Mouse (Mus musculus) embryonic stem cell, embryonic (primary cell): ENCODE results near the gene Rabl3.

ENCODE experiments used
- CTCF ChIA-PET, 4 experiments: fragments of 300-600 bp in 2 of 4; fragments of 350-600 bp in 2 of 4; sonication (Branson Sonifier 250); formaldehyde crosslinking; loops; one replicate each; lab custom pipeline; 2022; ENCODE audit warnings: inconsistent platforms in 2 of 4; lab: Charles Lee
- POLR2A ChIA-PET, 4 experiments: fragments of 300-600 bp in 2 of 4; fragments of 350-600 bp in 2 of 4; sonication (Branson Sonifier 250); formaldehyde crosslinking; loops; one replicate each; lab custom pipeline; 2022; ENCODE audit warnings: antibody characterized with exemption in 4 of 4, inconsistent platforms in 1 of 4; lab: Charles Lee

Gene Rabl3

DNA sequence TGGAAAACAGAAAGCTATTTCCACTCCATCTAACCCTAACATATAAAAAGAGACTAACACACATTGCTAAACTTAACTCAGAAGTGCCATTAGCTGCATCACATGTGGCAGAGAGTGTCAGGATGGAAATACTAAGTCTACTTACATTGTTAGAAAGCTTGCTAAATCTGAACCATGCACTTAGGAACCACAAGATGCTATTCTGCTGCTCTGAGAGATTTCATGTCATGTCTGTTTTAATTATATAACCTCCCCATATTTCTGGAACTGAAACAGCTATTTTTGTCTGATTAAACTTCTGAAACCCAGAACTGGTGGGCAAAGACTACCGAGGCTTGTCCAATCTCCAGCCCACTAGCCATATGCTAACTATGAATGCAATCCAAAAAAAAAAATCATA, 7.6 kb upstream of the Rabl3 start:
- POLR2A ChIA-PET = interaction anchor here in 1 of 4 experiments (0.6 to 0.7 kb wide), 4 partner anchors 12 to 633 kb away, joined by 3 to 5 read pairs (median 4); no protein-coding TSS in a partner anchor
- CTCF ChIA-PET = no interaction called here

- CTCF ChIA-PET = interaction anchor here in 2 of 4 experiments (0.6 to 1.2 kb wide), 2 partner anchors 149 to 240 kb away, joined by 3 read pairs; no protein-coding TSS in a partner anchor
- POLR2A ChIA-PET = interaction anchor here in 1 of 4 experiments (0.6 to 1.2 kb wide), 4 partner anchors 13 to 1449 kb away, joined by 3 to 4 read pairs (median 3); no protein-coding TSS in a partner anchor
These were observed 6.2 kb upstream of the Rabl3 start for GRCm38 (mm10) chr16:37533369-37534068.

- ChIA-PET POLR2A (interaction anchor here (0.5 to 3.8 kb wide), 53 partner anchors 9 to 818 kb away, joined by 3 to 28 read pairs (median 5); partner anchors contain the start of genes Gsk3b (in 2 of the 4), Hgd (in 1 of the 4), Lrrc58 (in 1 of the 4) and Stxbp5l (in 1 of the 4)), CTCF (interaction anchor here in 2 of 4 experiments (0.7 to 1.0 kb wide), 2 partner anchors 105 to 145 kb away, joined by 3 to 7 read pairs; no protein-coding TSS in a partner anchor)
These were observed 460 bp upstream of the Rabl3 start for GRCm38 (mm10) chr16:37539240-37539610.

- POLR2A ChIA-PET = interaction anchor here in 3 of 4 experiments (0.7 to 3.8 kb wide), 24 partner anchors 8 to 547 kb away, joined by 3 to 28 read pairs (median 5); partner anchors contain the start of genes Gsk3b (in 1 of the 3), Hgd (in 1 of the 3) and Stxbp5l (in 1 of the 3)
- CTCF ChIA-PET = interaction anchor here in 1 of 4 experiments (0.6 kb wide), 1 partner anchor 11 kb away, joined by 3 read pairs; no protein-coding TSS in a partner anchor
These were observed 1.1 kb downstream of the Rabl3 start for GRCm38 (mm10) chr16:37540776-37541175.

DNA sequence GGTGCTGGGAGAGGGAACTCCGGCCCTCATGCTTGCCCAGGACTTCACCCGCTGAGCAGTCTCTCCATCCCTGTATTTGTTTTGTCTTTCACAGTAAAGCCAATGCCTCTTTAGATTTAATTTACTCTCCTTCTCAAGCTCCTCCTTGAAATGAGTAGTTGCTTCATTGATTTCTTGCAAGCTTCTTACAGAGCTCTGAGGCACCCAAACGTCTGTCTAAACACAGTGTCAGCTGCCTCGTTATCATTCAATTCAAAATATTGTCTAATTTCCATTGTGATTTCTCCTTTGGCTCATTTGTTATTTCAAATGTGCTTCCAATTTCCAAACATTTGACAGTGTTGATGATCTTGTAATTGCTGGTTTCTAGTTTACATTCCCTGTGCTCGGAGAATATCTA, 6.6 kb downstream of the Rabl3 start:
- POLR2A ChIA-PET = interaction anchor here in 2 of 4 experiments (0.9 to 1.1 kb wide), 2 partner anchors 8 to 299 kb away, joined by 3 read pairs; no protein-coding TSS in a partner anchor
- CTCF ChIA-PET = interaction anchor here in 1 of 4 experiments (0.5 kb wide), 1 partner anchor 33 kb away, joined by 3 read pairs; no protein-coding TSS in a partner anchor

DNA sequence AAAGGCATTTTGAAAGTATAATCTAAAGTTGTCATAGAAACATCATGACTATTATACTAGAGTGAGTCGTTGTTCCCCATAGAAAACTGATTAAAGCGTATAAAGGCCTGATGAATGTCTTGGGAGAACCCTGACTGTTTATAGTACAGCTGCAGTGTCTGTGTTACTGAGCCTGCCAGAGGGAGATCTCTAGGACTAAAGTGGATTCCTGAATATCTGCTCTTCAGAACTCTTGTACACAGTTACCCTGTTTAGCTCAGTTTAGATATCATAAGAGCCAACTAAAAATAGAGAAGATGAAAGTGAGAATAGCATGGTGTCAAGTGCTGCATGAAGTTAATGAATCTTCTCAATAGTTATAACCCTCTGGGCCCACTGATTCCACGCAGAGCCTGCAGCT, 10.6 kb downstream of the Rabl3 start:
- ChIA-PET CTCF (no interaction called here), POLR2A (interaction anchor here in 3 of 4 experiments (0.7 to 1.8 kb wide), 3 partner anchors 10 to 119 kb away, joined by 4 to 11 read pairs (median 7); partner anchors contain the start of genes Rabl3 (in 2 of the 3) and Gtf2e1 (in 1 of the 3))

GRCm38 (mm10) chr16:37550981-37551380, 11.3 kb downstream of the Rabl3 start:
- POLR2A ChIA-PET = interaction anchor here in 1 of 4 experiments (1.8 kb wide), 1 partner anchor 11 kb away, joined by 11 read pairs; the partner anchor contains the start of genes Gtf2e1 and Rabl3
- CTCF ChIA-PET = no interaction called here

GRCm38 (mm10) chr16:37552824-37553223, 13.1 kb downstream of the Rabl3 start:
- ChIA-PET CTCF (no interaction called here), POLR2A (no interaction called here)

DNA sequence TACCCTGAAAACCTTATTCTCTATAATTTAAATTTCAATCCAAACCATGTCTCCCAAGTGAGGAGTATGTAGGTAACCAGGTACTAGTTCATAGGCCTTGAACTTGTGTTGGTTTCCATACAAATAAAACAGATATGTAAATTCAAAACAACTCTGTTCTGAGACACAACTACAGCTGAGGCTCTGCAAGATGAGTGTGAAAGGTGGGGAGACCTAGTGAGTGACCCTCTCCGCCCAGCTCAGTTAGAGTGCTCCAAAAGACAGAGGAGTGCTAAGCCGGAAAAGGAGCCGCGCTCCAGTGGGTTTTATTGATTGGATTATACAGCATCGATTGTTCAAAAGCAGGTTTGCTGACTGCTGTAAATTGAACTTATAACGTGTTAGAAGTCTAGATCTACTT, 22.7 kb downstream of the Rabl3 start:
- ChIA-PET POLR2A (interaction anchor here in 1 of 4 experiments (6.2 kb wide), 1 partner anchor 23 kb away, joined by 25 read pairs; the partner anchor contains the start of genes Gtf2e1 and Rabl3), CTCF (no interaction called here)

DNA sequence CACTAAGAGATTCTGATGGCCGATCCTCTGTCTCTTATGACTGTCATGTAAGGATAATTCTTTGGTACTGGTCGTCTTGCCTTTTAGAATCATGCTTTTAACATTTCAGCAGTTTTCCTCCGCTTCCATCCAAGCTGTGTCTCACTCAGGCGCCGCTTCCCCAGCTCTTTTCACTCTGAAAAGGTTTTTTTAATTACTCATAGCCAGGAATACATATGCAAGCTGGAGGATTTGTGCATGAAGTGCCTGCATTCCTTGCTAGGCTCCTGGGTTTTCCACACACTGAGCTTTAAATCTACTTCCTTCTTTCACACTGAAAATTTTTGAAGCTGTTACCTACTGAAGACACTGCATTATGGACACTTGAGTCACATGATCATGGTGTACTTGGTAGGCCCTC, 23.3 kb downstream of the Rabl3 start:
- POLR2A ChIA-PET = interaction anchor here in 2 of 4 experiments (2.5 to 6.2 kb wide), 2 partner anchors 23 kb away, joined by 9 to 25 read pairs; partner anchors contain the start of genes Gtf2e1 (in 2 of the 2) and Rabl3 (in 2 of the 2)
- CTCF ChIA-PET = no interaction called here

DNA sequence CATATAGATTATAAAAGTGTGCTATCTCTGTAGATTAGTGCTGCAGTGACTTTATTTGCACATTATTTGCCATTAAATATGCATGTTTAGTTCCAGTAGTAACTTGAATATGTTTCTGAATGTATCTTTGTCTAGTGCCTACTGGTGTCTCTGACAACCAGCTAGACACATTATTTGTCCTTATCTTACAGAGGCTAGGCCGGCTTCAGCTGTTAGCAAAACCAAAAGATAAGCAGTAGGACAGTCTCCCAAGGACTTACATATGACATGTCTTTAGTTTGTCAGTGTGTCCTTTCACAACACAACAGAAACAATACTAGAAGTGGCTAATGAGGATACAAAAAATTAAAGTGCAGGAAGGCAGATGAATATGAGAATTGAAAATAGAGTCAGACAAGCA, 25.4 kb downstream of the Rabl3 start:
- ChIA-PET POLR2A (interaction anchor here in 3 of 4 experiments (0.6 to 6.2 kb wide), 6 partner anchors 9 to 106 kb away, joined by 3 to 25 read pairs (median 4); partner anchors contain the start of genes Gtf2e1 (in 3 of the 3) and Rabl3 (in 3 of the 3)), CTCF (interaction anchor here in 1 of 4 experiments (1.1 kb wide), 1 partner anchor 117 kb away, joined by 3 read pairs; no protein-coding TSS in a partner anchor)

- CTCF ChIA-PET = interaction anchor here in 1 of 4 experiments (1.3 kb wide), 1 partner anchor 116 kb away, joined by 3 read pairs; no protein-coding TSS in a partner anchor
- POLR2A ChIA-PET = interaction anchor here in 1 of 4 experiments (6.2 kb wide), 1 partner anchor 26 kb away, joined by 25 read pairs; the partner anchor contains the start of genes Gtf2e1 and Rabl3
These were observed 26.4 kb downstream of the Rabl3 start for GRCm38 (mm10) chr16:37566107-37566506.

GRCm38 (mm10) chr16:37567113-37568050, 27.7 kb downstream of the Rabl3 start:
- CTCF ChIA-PET = interaction anchor here in 1 of 4 experiments (1.3 kb wide), 1 partner anchor 115 kb away, joined by 3 read pairs; no protein-coding TSS in a partner anchor
- POLR2A ChIA-PET = interaction anchor here in 3 of 4 experiments (1.0 to 1.3 kb wide), 3 partner anchors 27 to 28 kb away, joined by 3 to 5 read pairs (median 4); partner anchors contain the start of genes Gtf2e1 (in 3 of the 3) and Rabl3 (in 3 of the 3)

GRCm38 (mm10) chr16:37571554-37571953, 31.9 kb downstream of the Rabl3 start:
- ChIA-PET POLR2A (no interaction called here), CTCF (no interaction called here)

- ChIA-PET CTCF (interaction anchor here (0.6 to 1.5 kb wide), 9 partner anchors 8 to 460 kb away, joined by 3 to 4 read pairs (median 3); no protein-coding TSS in a partner anchor), POLR2A (interaction anchor here in 2 of 4 experiments (0.5 to 1.1 kb wide), 2 partner anchors 9 to 12 kb away, joined by 3 to 4 read pairs; no protein-coding TSS in a partner anchor)
These were observed 32.6 kb downstream of the Rabl3 start for GRCm38 (mm10) chr16:37572117-37572754.

- POLR2A ChIA-PET = interaction anchor here in 1 of 4 experiments (1.1 kb wide), 1 partner anchor 11 kb away, joined by 3 read pairs; no protein-coding TSS in a partner anchor
- CTCF ChIA-PET = interaction anchor here (0.6 to 1.5 kb wide), 10 partner anchors 9 to 713 kb away, joined by 3 to 4 read pairs (median 3); no protein-coding TSS in a partner anchor
These were observed 33.4 kb downstream of the Rabl3 start for GRCm38 (mm10) chr16:37573061-37573460.
